Mouse (Mus musculus) heart, postnatal 0 days (tissue): ENCODE data around the gene Ccdc154.

Source experiments
- CTCF ChIP-seq: IDR thresholded peaks from 2 replicates; pipeline ENCODE4 v1.5.1; 2016; ENCODE audit warnings: antibody characterized with exemption, control low read depth, low read depth
- EP300 ChIP-seq: IDR thresholded peaks from 2 replicates; pipeline ENCODE4 v1.6.1; 2016; ENCODE audit warnings: antibody characterized with exemption, low read depth

DNA sequence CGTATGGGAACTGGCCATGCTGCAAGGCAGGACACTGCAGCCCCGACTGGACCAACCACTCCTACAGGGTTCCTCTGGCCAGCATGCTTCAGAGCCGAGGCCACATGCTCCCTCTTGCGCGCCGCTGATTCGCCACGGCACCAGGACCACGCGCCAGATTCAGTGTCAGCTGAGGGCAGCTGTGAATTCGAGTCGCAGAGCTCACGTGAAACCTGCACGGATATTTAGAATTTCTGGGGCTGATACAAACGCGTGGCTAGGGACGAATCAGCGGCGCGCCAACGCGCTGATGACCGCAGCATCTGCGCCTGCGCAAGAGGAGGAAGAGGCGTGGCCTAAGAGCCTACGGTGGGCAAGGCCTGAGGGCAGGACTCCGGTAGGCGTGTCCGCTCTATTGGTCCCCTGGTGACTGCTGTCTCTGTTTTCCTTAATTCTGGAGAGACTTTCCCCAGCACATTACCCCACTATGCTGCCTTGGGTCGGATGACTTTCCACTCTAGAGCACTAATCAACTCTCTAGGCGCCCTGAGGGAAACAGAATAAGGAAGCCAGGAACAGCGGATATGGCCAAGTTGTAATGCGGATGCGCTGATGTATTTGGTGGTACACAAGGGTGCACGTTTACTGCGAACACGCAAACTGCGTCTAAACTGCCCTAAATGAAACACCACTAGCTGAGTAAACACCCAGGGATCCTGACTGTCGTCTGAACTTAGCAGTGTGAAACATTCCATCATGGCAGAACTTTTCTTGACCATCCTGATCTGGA, 46.4 kb upstream of the Ccdc154 start, which contains the start of gene Telo2:
- TF ChIP-seq CTCF = no peak
- TF ChIP-seq EP300 = no peak
